Mouse (Mus musculus) forebrain, embryonic 13.5 days (tissue): ENCODE data around the gene Duox1. TPM values are rescaled to one million over a fixed set of nuclear protein-coding genes. Genes with fewer than 3 reads are reported as not detected.

ENCODE experiments used
- ATAC-seq: fragments of 200-750 bp; cut with Nextera tagmentation; 2 replicates; pipeline ENCODE4 v1.8.0; 2017
- H3K27ac ChIP-seq: fragments of 300-500 bp; sonication (generic); 2 replicates; pipeline ENCODE4 v1.5.1; 2015; ENCODE audit warnings: inconsistent platforms, mild to moderate bottlenecking, moderate library complexity
- H3K27me3 ChIP-seq: fragments of 300-500 bp; sonication (generic); 2 replicates; pipeline ENCODE4 v1.6.1; 2015; ENCODE audit warnings: mild to moderate bottlenecking, inconsistent platforms
- H3K36me3 ChIP-seq: fragments of 300-500 bp; sonication (generic); 2 replicates; pipeline ENCODE4 v1.6.1; 2015; ENCODE audit warnings: mild to moderate bottlenecking, inconsistent platforms; ENCODE audit not compliant: poor library complexity, severe bottlenecking
- H3K4me1 ChIP-seq: fragments of 300-500 bp; sonication (generic); 2 replicates; pipeline ENCODE4 v1.6.1; 2015; ENCODE audit warnings: inconsistent platforms
- H3K4me2 ChIP-seq: fragments of 300-500 bp; sonication (generic); 2 replicates; pipeline ENCODE4 v1.6.1; 2015; ENCODE audit warnings: inconsistent platforms, mild to moderate bottlenecking, moderate library complexity
- H3K4me3 ChIP-seq: fragments of 300-500 bp; sonication (generic); 2 replicates; pipeline ENCODE4 v1.5.1; 2015; ENCODE audit warnings: mild to moderate bottlenecking, inconsistent platforms
- H3K9ac ChIP-seq: fragments of 300-500 bp; sonication (generic); 2 replicates; pipeline ENCODE4 v1.6.1; 2015; ENCODE audit warnings: mild to moderate bottlenecking, inconsistent platforms
- H3K9me3 ChIP-seq: fragments of 300-500 bp; sonication (generic); replicated peaks from 2 replicates; pipeline ENCODE4 v1.6.1; 2016; ENCODE audit warnings: inconsistent platforms
- WGBS: fragments of 180-500 bp; shearing (Covaris S2); methylation state at CpG from one replicate; pipeline ENCODE4 v1.1.7; 2015; 5-methylcytosine and 5-hydroxymethylcytosine counted together
- polyA plus RNA-seq: library from polyadenylated mRNA; unstranded; fragments of >200 nt; fragmentation: Nextera tagmentation; extraction: Ambion mirVana; gene quantifications from 2 replicates; pipeline ENCODE4 v1.2.1, GENCODE M21; 2015

Duox1 gene
- polyA plus RNA-seq, 1 experiment from 2014 or later: not detected

DNA sequence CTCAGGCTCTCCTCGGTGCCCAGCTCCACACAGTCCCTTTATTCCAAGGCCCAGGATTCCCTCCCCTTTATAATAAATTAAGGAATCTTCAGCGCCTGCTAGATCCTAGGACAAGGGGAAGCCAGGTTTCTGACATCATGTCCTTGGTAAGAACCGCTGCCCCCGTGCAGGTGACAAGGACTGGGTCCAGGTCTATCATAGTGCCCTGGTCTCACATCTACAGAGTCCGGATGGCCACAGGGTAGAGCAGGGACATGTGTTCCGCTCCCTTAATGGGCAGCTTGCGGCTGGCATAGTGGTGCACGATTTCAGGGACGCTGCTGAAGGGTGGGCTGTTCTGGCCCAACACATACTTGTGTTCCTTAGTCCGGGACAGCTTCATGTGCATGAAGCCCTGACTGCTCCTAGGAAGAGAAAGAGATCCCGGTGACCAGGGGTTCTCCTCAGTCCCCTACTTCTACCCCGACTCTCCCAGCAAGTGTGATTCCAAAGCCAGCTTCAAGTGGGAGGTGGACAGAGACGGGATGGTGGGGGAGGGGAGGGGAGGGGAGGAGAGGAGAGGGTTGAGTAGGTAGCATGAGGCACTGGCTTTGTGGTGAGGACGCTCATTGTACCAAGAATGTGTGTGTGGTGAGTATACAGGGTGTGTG lies 33.8 kb downstream of the Duox1 start:
- Histone ChIP-seq H3K36me3 (peaks cover 6% of the 10 kb centered on the region; the same call in 1 of the 2 replicates), H3K27me3 (peaks cover 19% of the 10 kb centered on the region), H3K9ac (peak overlapping the region; percentile 90), H3K9me3 (no peaks in the 10 kb centered on the region), H3K4me1 (peaks cover 62% of the 10 kb centered on the region), H3K4me3 (peak overlapping the region; percentile 50), H3K4me2 (peak overlapping the region; percentile 73), H3K27ac (peak overlapping the region; percentile 99)
- ATAC-seq: peak; percentile 24
- WGBS: 4% methylated on average over 14 of the region's 14 CpGs

DNA sequence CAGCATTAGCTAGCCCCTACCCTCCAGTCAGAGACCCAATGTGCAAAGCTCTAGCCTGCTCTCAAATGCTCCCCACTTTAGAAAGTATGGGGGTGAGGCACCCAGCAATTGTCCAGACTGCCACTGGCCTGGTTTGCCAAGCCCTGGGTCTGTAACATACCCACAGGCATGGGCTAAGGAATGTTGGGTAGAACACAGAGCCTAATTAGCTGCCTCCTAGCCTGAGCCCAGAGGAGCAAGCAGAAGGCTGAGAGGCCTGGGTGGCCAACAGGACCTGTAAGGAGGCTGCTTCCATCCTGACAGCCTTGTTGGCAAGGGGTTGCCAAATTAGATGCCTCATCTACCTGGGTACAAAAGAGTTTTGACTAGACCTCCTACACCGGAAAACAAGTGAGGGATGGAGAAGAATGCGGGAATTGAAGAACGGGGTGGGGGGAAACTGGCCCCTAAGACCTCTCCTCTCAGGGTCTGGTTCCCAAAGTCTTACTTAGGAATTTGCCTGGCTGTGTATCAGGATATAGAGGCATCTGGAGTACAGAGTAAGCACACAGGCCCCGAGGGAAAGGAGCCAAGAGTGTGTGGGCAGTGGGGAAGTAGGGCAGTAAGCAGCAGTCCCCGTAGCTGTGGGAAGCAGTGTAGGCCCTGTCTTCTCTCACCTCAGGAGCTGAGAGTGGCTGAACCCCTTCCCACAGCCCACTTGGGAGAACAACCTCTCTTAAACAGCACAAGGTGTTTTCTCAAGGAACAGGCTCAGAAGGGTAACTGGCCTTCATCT lies 35.9 kb downstream of the Duox1 start:
- peaks cover 66% of the 10 kb centered on the region for H3K4me1 ChIP-seq
- H3K27ac ChIP-seq: peak overlapping the region; percentile 94
- H3K4me3 ChIP-seq: no peak overlapping the region
- WGBS: 27% methylated on average over 5 of the region's 5 CpGs
- H3K36me3 ChIP-seq: peaks cover 17% of the 10 kb centered on the region
- no peaks in the 10 kb centered on the region for H3K9me3 ChIP-seq
- H3K27me3 ChIP-seq: peaks cover 31% of the 10 kb centered on the region
- no peak overlapping the region for H3K9ac ChIP-seq
- peak; percentile 33 for ATAC-seq
- H3K4me2 ChIP-seq: peak overlapping the region; percentile 29

DNA sequence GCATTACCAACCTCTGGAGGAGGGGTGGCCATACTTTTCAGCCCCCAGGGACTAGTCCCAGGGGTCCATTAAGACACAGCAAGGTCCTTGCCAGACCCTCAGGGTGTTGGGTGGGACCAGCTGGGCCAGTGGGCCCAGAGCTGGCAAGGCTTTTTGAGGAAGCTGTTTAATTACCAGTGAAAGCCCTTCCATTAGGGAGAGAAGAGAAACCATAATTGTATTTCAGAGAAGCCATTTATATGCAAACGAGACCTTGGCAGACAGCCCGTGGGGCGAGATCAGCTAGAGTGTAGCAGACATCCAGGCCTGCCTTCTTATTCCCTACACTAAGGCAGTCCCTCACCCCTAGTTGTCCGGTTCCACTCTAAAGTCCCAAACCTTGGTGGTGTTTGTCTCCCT lies 36.5 kb downstream of the Duox1 start:
- Histone ChIP-seq H3K36me3 (peaks cover 23% of the 10 kb centered on the region), H3K4me1 (peaks cover 66% of the 10 kb centered on the region), H3K9ac (no peak overlapping the region), H3K9me3 (no peaks in the 10 kb centered on the region), H3K27me3 (peaks cover 31% of the 10 kb centered on the region), H3K4me2 (peak overlapping the region; percentile 29), H3K4me3 (no peak overlapping the region), H3K27ac (peak overlapping the region; percentile 94)
- 12% methylated on average over 4 of the region's 4 CpGs for WGBS
- ATAC-seq: peak; percentile 65

DNA sequence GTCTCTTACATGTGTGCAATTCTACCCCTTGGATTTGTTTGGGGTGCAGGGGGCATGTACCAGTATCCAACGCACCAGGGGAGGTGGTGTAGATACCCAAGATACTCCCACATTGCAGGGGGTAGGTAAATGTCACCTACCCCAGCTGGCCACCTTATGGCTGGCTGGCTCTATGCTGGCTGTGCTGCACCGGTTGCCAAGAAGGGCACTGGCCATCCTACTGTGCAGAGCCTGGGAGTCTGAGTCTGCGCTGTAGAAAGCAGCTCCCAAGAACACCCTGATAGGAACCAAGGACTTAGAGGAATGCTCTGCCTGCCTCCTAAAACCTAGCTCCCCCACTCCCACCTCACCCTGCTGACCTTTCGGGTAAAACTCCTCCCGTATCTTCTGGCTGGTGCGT lies 37.5 kb downstream of the Duox1 start:
- Histone ChIP-seq H3K27me3 (peaks cover 26% of the 10 kb centered on the region), H3K4me1 (peaks cover 62% of the 10 kb centered on the region), H3K9me3 (no peaks in the 10 kb centered on the region), H3K36me3 (peaks cover 27% of the 10 kb centered on the region), H3K27ac (peak overlapping the region; percentile 40; the same call in 1 of the 2 replicates), H3K9ac (no peak overlapping the region), H3K4me3 (no peak overlapping the region), H3K4me2 (no peak overlapping the region)
- 83% methylated on average over 6 of the region's 6 CpGs for WGBS
- no peak for ATAC-seq

GRCm38 (mm10) chr2:122353765-122354164 lies 38.3 kb downstream of the Duox1 start:
- Histone ChIP-seq H3K27me3 (peaks cover 26% of the 10 kb centered on the region), H3K4me3 (no peak overlapping the region), H3K4me1 (peaks cover 57% of the 10 kb centered on the region), H3K9ac (no peak overlapping the region), H3K9me3 (no peaks in the 10 kb centered on the region), H3K36me3 (peaks cover 27% of the 10 kb centered on the region), H3K27ac (no peak overlapping the region), H3K4me2 (no peak overlapping the region)
- 87% methylated on average over 8 of the region's 8 CpGs for WGBS
- no peak for ATAC-seq

DNA sequence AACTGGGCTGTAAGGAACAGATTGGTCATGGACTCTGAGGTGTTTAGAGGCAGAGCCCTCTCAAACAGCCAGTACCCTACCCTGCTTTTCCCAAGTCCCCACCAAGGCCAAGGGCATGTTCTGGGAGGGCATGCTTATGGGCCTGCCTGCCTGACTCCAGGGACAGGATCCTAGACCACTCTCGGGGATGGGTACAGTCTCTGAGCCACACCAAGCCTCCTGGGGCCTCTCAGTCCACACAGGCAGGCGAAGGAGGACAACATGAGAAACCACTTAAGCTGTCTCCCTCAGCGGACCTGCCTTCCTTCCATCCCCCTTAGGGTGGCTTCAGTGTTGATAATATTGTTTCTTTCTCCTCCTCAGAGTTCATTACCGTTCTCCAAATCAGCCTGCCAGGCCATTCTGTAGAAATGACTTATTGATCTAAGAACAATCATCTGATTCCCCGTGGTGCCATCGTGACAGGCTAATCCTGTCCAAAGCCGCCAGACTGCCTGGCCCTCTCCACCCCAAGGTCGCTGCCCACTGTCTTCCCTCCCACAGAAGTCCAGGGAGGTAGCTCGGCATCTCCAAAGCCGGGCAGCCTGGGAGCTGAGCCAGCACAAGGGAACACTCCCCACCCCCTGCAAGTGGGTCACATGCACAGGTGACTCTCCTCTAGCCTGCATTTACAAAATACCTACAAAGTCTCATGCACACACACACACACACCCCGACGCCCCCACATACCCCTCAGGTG lies 38.9 kb downstream of the Duox1 start:
- Histone ChIP-seq H3K36me3 (peaks cover 30% of the 10 kb centered on the region), H3K9ac (no peak overlapping the region), H3K27me3 (peaks cover 26% of the 10 kb centered on the region), H3K4me2 (no peak overlapping the region), H3K4me1 (peaks cover 53% of the 10 kb centered on the region), H3K4me3 (no peak overlapping the region), H3K27ac (no peak overlapping the region), H3K9me3 (no peaks in the 10 kb centered on the region)
- no peak for ATAC-seq
- WGBS: 64% methylated on average over 12 of the region's 12 CpGs

DNA sequence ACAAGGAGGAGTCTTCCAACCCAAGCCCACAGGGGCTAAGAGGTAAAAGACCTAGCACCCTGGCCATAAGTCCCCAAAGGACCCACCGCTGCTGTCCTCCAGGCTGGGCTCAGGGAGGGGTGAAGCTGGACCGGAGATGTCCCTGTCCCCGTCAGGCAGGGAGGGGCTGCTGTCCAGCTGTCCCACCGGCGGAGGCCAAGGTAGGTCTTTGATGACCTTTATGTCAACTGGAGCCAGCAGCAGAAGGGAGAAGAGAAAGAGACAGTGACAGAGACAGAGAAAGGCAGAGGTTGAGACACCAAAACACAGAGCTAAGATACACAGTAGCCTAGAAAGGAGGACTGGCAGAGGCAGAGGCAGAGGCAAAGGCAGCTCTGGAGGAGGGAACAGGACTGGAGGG lies 39.9 kb downstream of the Duox1 start:
- H3K4me1 ChIP-seq: peaks cover 42% of the 10 kb centered on the region
- no peak overlapping the region for H3K27ac ChIP-seq
- no peaks in the 10 kb centered on the region for H3K9me3 ChIP-seq
- H3K4me3 ChIP-seq: no peak overlapping the region
- H3K36me3 ChIP-seq: peaks cover 30% of the 10 kb centered on the region
- peaks cover 26% of the 10 kb centered on the region for H3K27me3 ChIP-seq
- no peak for ATAC-seq
- WGBS: 88% methylated on average over 5 of the region's 5 CpGs
- H3K9ac ChIP-seq: no peak overlapping the region
- H3K4me2 ChIP-seq: no peak overlapping the region

DNA sequence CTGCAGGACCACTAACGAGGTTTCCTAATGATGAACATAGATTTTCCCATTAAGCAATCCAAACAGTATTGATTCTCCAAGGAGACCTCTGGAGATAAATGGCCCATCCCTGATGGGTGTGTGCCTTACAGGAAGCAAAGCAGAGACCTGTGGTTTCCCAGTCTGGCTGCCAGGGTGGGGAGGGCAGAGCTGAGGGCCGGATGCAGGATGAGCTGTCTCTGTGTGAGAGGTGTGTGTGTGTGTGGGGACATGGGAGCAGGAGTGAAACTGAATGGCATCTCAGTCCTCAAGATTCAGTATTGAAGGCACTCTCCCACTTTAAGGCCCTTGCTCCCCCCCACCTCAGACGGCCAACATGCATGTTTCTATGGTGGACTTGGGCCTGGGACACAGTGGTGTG lies 40.7 kb downstream of the Duox1 start:
- WGBS: 72% methylated on average over 3 of the region's 3 CpGs
- H3K4me3 ChIP-seq: no peak overlapping the region
- peaks cover 30% of the 10 kb centered on the region for H3K36me3 ChIP-seq
- H3K27ac ChIP-seq: no peak overlapping the region
- no peak overlapping the region for H3K4me2 ChIP-seq
- no peak overlapping the region; the same call in 1 of the 2 replicates for H3K9ac ChIP-seq
- H3K4me1 ChIP-seq: peaks cover 34% of the 10 kb centered on the region
- peaks cover 26% of the 10 kb centered on the region for H3K27me3 ChIP-seq
- H3K9me3 ChIP-seq: no peaks in the 10 kb centered on the region
- no peak for ATAC-seq

DNA sequence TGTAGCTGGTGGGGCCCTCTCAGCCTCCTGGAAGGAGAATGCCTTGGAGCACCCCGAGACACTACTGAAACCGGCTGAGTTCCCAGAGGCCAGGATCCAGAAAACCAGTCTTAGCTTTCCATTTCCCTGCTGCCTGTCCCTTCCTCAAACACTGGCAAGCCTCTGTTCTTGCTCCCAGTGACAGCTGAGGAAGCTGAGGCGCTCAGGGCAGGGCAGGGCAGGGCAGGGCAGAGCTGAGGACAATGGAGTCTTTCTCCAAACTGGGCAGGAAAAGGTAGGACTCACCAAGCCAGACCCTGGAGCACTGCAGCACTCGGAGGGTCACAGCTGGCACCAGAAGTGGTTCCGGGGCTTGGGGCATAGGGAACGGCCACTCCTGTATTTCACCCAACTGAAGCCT lies 44.8 kb downstream of the Duox1 start:
- no peaks in the 10 kb centered on the region for H3K9me3 ChIP-seq
- H3K4me2 ChIP-seq: no peak overlapping the region
- no peak overlapping the region for H3K27ac ChIP-seq
- no peak for ATAC-seq
- H3K4me1 ChIP-seq: peaks cover 18% of the 10 kb centered on the region
- H3K36me3 ChIP-seq: peaks cover 33% of the 10 kb centered on the region
- H3K4me3 ChIP-seq: no peak overlapping the region
- H3K27me3 ChIP-seq: peaks cover 4% of the 10 kb centered on the region; the same call in 1 of the 2 replicates
- H3K9ac ChIP-seq: no peak overlapping the region
- WGBS: 91% methylated on average over 6 of the region's 6 CpGs

DNA sequence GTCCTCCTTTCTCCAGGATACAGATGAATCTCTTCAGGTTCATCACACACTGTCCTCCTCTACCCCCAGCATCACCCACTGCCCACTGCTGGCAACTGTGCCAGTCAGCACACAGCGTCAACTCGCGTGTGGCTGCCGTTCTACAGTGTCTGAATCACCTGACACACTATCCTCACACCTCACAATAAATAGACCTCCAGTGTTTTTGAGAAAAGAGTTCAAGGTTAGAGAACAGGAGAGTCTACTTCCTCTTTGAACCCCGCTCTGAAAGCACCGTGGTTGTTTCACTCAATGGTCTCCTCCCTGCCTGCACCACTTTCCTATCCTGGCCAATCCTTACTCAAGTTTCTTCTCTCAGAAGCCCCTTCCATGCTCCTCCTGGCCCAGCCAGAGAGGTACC lies 45.7 kb downstream of the Duox1 start:
- no peak overlapping the region for H3K4me2 ChIP-seq
- 89% methylated on average over 6 of the region's 6 CpGs for WGBS

GRCm38 (mm10) chr2:122361868-122362621 lies 46.6 kb downstream of the Duox1 start:
- no peaks in the 10 kb centered on the region for H3K9me3 ChIP-seq
- WGBS: 63% methylated on average over 10 of the region's 10 CpGs
- no peak overlapping the region for H3K4me2 ChIP-seq
- H3K27me3 ChIP-seq: no peaks in the 10 kb centered on the region
- H3K4me1 ChIP-seq: peaks cover 32% of the 10 kb centered on the region
- peaks cover 17% of the 10 kb centered on the region for H3K36me3 ChIP-seq
- no peak overlapping the region for H3K27ac ChIP-seq
- H3K4me3 ChIP-seq: no peak overlapping the region
- no peak for ATAC-seq
- no peak overlapping the region for H3K9ac ChIP-seq

More for the DNA sequence above, 45.7 kb downstream of the Duox1 start:
- no peaks in the 10 kb centered on the region for H3K27me3 ChIP-seq
- ATAC-seq: no peak
- no peak overlapping the region for H3K4me3 ChIP-seq
- H3K27ac ChIP-seq: no peak overlapping the region
- H3K9ac ChIP-seq: no peak overlapping the region
- H3K36me3 ChIP-seq: peaks cover 26% of the 10 kb centered on the region
- peaks cover 23% of the 10 kb centered on the region for H3K4me1 ChIP-seq
- H3K9me3 ChIP-seq: no peaks in the 10 kb centered on the region
